Mouse (Mus musculus): Measurements from ENCODE around the gene Bcl2l11.

- TF ChIP-seq FLI1 (IDR thresholded peaks at IDR 0.05; ENCODE audit: low read length), result no peak
- no peak for TF ChIP-seq GATA1 (IDR thresholded peaks at IDR 0.05; ENCODE audit: borderline replicate concordance, low read length)
Observed at GRCm38 (mm10) chr2:128136769-128137433, 11.1 kb downstream of the Bcl2l11 start.
